Mouse (Mus musculus): Measurements from ENCODE around the gene Hps5.

Gene Hps5

DNA sequence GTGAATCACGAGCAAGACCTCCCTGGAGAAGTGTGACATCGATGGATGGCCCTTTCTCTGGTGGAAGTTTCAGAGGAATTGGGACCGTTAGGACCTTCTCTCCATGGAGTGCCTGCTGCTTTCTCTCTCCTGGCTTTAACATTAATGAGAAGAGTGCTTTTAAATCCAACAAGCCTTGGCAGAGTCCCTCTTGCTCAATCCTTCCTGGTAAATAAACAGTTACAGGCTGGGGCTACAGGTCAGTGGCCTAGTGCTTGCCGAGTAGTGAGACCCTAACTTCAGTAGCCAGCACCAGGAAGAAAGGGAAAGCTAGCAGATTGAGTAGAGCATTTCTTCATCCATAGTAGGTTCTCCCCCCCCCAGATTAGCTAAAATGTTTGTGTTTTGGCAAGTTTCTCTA is 63.4 kb downstream of the Hps5 start, which contains the start of gene Saa4:
Gene Saa4, minus strand, starts transcription at position 146 of the 400 bp plus-strand sequence.
- no peak for DNase-seq

DNA sequence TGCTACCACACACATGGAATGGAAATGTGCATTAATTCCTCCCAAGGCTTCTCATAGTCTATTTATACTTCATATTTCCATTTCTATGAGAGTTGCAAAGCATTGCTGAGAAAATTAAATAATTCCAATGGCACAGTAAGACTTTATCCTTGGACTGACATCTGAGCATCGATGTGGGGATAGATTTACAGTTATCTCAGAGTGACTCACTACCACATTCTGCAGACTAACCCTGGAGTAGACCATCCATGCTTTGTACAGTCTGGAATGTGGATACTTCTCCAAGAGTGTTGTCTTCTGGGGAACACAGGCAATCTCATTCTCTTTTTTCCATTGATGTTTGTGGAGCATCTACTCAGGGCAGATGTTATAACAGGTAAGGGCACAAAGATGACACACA is 68.3 kb downstream of the Hps5 start:
- DNase-seq, result no peak

DNA sequence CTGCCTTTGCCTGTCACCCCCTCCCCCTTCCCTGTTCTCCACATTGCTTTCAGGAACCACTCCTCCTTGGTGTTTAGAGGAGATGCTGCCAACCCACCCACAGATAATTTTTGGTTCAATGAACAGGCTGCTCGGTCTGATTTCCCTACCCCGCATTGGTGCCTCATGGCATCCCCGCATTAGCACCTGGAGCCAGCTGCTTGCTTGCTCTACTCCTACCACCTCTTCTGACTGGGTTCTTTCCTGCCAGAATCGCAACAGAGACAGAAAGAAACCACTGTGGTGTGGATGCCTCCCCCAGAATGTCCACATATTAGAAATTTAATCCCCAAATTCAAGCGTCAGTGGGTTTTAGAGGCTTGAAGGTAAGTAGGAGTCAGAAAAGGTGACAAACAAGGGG is 71.5 kb downstream of the Hps5 start:
- no peak for DNase-seq

DNA sequence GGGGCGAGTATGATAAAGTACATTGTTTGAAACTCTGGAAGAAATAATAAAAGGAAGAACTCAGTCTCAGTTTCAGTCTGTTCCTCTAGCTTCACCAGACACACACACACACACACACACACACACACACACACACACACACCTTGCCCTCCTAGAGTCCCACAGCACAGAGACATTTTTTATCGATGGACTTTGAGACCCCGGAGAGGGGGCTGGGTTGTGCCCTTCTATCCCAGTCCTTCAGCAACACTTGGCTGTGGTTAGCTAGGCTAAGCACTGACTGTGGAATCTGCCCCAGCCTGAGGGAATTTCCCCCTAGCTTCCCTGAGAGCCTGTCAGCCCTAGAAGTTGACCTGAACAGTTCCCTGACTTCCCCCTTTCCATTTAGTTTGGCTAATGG is 72.0 kb downstream of the Hps5 start:
- DNase-seq, result no peak

DNA sequence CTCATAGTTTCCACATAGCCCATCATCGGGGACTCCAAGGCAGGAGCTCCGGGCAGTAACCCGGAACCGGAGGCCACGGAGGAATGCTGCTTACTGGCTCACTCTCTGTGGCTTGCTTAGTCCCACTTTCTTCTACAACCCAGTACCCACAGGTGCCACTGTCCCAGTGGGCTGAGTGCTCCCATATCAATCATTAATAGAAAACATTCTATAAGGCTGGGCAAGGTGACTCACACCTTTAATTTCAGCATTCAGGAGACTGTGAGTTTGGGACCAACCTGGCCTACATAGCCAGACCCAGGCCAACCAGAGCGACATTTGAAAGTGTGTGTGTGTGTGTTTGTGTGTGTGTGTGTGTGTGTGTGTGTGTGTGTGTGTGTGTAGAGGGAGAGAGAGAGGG is 72.5 kb downstream of the Hps5 start:
- no peak for DNase-seq

DNA sequence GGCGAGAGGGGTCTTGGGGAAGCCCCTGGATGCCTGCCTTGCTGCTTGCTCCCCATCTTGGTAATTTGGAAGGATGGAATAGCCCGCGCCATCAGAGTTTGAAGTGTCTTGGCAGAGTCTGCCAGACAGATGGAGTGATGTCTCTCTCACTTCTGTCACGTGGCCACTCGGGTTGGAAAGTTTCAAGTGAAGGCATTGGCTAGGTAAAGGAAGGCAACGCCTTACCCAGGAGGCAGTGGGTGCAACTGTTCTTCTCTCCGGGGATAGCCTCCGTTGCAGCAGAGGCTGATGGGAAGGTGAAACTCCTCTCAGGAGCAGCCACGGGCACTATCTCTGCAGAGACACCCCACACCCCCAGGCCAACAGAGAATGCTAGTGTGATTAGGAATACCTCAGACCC is 75.4 kb downstream of the Hps5 start:
- peak; percentile 57 to 65 for DNase-seq

DNA sequence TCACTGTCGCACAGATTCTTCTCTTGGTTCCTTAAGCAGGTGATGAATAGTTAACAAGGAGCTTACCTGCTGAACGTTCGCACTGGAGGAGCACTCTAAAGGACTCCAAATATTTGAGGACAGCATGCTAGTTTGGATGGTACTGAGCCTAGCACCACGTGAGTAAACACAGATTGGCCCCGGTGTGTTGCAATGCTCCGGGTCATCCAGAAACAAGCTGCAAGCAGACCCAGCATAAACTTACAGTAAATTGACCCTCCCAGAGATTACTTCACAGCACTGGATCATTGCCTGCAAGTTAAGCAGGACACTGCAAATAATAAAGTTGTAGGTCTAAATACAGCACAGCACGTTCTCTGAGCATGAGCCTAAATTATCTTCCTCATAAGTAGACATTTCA is 76.3 kb downstream of the Hps5 start:
- DNase-seq, result peak; percentile 47 to 56

DNA sequence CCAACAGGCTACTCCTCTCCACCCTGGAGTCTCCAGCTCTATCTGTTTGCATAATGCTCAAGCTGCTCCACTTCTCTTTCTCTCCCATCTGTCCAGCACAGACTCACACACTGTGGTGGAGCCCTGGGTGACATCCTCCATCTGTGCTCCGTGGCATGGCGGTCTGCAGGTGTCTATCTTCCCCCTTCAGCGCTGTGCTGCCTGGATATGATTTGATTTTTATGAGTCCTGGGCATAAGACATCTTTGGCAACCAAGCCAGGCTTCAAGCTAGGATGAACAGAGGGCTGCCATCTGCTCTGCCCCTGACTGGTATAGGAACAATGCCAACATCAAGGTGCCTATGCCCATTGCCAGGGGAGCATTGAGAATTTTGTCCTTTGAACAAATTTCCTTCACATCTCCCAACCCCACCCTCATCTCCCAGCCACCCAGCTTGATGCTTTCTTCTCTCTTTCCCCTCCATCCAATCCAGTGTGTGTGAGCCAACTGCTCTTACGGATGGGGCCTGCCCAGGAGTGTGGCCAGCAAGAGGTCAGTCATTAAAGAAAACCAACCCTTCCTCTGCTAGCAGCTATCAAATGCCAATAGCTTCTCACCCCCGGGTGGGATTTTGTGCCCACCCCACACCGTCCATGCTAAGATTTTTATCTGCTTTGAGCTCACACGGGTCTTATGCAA is 77.1 kb downstream of the Hps5 start:
- peak; percentile 85 for DNase-seq

DNA sequence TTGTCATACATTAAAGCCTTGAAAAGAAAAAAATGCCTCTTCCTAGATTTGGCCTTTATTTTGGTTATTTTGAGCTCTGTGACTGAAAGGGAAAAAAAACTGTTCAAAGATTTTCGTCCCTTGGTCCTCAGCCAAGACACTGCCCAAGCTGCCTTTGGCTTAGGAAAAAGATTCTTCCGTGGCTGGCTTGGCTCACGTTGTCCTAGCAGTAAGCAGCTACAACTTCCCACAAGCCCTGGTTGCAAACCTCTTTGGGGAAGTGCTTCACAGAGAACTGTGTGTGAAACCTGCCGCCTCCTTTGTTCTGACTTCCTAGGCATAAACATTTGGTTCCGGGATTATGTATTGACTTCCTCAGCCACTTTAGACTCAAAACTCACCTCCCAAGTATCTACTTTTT is 79.0 kb downstream of the Hps5 start:
- DNase-seq, result peak; percentile 41 to 59

DNA sequence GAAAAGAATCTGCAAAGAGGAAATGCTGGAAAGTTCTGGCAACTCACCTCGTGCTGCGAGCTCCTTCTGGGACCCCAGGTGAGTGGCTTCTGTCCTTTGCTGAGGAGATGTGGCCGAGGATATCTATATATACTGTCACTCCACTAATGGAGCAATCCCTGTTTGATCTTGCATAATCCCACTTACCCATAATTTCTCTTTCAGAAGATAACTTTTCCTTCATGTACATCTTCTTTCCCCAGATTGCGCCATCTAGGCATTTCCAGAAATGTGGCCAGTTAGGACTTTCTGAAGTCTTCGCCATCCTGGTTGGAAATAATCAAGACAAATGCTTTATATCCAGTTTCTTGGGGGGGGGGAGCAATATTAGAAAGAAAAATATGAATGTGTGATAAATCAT is 80.3 kb downstream of the Hps5 start, which contains the start of gene Saa3:
Gene Saa3, minus strand, starts transcription at position 101 of the 400 bp plus-strand sequence.
- DNase-seq, result no peak

DNA sequence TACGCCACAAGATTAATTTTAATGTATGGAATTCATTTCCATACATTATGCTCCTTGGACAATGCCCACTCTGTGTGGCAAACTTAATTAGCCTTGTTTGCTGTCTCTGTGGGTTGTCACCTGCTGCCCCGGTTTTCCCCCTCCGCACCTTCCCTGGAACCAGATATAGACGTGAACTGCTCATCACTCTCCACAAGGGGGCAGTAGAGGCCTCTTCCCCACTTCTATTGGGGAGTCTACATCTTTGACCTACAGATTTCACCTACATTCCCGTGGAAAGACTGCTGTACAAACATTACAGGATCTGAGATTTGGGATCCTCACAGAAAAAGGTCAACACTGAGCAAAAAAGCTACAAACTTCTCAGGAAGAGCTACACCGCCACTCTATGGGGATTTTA is 81.3 kb downstream of the Hps5 start:
- peak; percentile 84 to 87 for DNase-seq

DNA sequence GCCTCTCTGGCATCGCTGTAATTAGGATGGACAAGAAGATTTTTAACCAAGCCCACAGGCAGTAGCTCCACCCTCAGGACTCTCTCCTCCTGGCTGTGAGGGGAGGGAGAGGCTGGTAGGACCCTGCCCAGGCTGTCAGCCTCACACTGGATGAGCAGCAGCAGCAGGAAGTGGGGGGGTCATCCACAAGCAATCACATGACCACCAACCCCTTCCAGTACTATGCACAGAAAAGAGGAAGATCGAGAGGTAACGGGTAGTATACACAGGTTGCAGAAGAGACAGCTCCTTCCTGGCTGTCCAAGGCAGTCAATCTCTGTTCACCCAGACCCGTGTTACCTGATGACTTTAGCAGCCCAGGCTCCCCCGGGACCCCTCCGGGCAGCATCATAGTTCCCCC is 83.6 kb downstream of the Hps5 start:
- no peak for DNase-seq
